Mouse (Mus musculus) limb, embryonic 15.5 days (tissue): Measurements from ENCODE around the gene Nptxr. TPM values are rescaled to one million over a fixed set of nuclear protein-coding genes. Genes with fewer than 3 reads are reported as not detected.
A peak's percentile ranks its signal among the peaks of the same experiment; 100 is the strongest.

Source experiments
- ATAC-seq: fragments of 200-750 bp; cut with Nextera tagmentation; 2 replicates; pipeline ENCODE4 v1.8.0; 2017; ENCODE audit warnings: low read depth, moderate TSS enrichment; ENCODE audit not compliant: insufficient number of reproducible peaks, low FRiP score, low TSS enrichment
- H3K27ac ChIP-seq: fragments of 300-500 bp; sonication (generic); 2 replicates; pipeline ENCODE4 v1.5.1; 2015; ENCODE audit warnings: moderate library complexity, mild to moderate bottlenecking, inconsistent platforms
- H3K27me3 ChIP-seq: fragments of 300-500 bp; sonication (generic); 2 replicates; pipeline ENCODE4 v1.6.1; 2015; ENCODE audit warnings: inconsistent platforms
- H3K36me3 ChIP-seq: fragments of 300-500 bp; sonication (generic); 2 replicates; pipeline ENCODE4 v1.6.1; 2015; ENCODE audit warnings: inconsistent platforms
- H3K4me1 ChIP-seq: fragments of 300-500 bp; sonication (generic); 2 replicates; pipeline ENCODE4 v1.6.1; 2015; ENCODE audit warnings: inconsistent platforms
- H3K4me2 ChIP-seq: fragments of 300-500 bp; sonication (generic); 2 replicates; pipeline ENCODE4 v1.6.1; 2015; ENCODE audit warnings: mild to moderate bottlenecking, inconsistent platforms
- H3K4me3 ChIP-seq: fragments of 300-500 bp; sonication (generic); 2 replicates; pipeline ENCODE4 v1.5.1; 2015; ENCODE audit warnings: mild to moderate bottlenecking, inconsistent platforms
- H3K9ac ChIP-seq: fragments of 300-500 bp; sonication (generic); 2 replicates; pipeline ENCODE4 v1.6.1; 2015; ENCODE audit warnings: inconsistent platforms
- H3K9me3 ChIP-seq: fragments of 300-500 bp; sonication (generic); 2 replicates; pipeline ENCODE4 v1.6.1; 2016; ENCODE audit warnings: inconsistent platforms
- WGBS: fragments of 180-500 bp; shearing (Covaris S2); methylation state at CpG from one replicate; pipeline ENCODE4 v1.1.7; 2015; 5-methylcytosine and 5-hydroxymethylcytosine counted together
- polyA plus RNA-seq: library from polyadenylated mRNA; unstranded; fragments of >200 nt; fragmentation: Nextera tagmentation; extraction: Ambion mirVana; gene quantifications from 2 replicates; pipeline ENCODE4 v1.2.1, GENCODE M21; 2015

Nptxr gene
- polyA plus RNA-seq, 1 experiment from 2014 or later = 6.5 TPM

DNA sequence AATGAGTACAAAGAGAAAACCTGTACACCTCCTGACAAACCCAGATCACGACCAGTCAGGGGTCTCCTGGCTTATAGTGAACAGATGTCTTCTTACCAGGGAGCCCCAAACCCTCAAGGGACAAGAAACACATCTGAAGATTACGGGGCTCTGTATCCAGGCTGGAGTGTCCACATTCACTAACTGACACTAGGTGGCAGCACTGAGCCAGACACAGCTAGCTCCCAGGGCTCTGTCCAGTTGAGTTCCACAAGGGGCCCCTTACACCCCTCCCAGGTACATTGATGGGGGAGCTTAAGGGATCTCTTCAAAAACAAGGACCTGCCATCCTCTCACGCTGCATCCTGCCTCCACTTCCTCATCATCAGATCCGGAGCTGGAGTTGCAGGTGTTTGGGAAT lies 25.8 kb upstream of the Nptxr start:
- no peak overlapping the region for H3K4me2 ChIP-seq
- no peak for ATAC-seq
- H3K27ac ChIP-seq = no peak overlapping the region
- no peaks in the 10 kb centered on the region for H3K27me3 ChIP-seq
- no peaks in the 10 kb centered on the region for H3K9me3 ChIP-seq
- H3K9ac ChIP-seq = no peak overlapping the region
- WGBS = 10% methylated on average over 4 of the region's 4 CpGs
- peaks cover 80% of the 10 kb centered on the region for H3K4me1 ChIP-seq
- H3K4me3 ChIP-seq = no peak overlapping the region
- peaks cover 45% of the 10 kb centered on the region for H3K36me3 ChIP-seq

DNA sequence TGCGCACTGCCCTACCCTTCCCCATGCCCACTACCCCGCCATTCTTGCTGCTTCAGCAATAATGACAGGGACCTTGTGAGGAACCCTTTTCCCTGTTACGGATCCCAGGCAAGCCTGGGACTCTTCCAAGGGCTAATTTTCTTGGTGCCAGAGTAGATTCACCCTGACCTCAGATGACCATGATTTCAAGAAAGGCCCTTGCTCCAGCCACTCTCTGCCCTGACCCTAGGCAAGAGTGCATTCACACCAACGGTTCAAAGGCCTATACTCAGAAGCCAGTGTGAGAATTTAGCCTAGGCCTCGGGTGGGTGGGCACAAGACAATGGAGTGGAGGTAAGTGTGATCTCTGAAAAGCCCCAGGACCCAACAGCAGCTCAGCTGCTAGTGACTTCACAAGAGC lies 24.9 kb upstream of the Nptxr start:
- Histone ChIP-seq H3K9ac (no peak overlapping the region), H3K4me2 (no peak overlapping the region), H3K4me3 (no peak overlapping the region), H3K27me3 (no peaks in the 10 kb centered on the region), H3K4me1 (peaks cover 80% of the 10 kb centered on the region), H3K9me3 (no peaks in the 10 kb centered on the region), H3K27ac (no peak overlapping the region), H3K36me3 (peaks cover 52% of the 10 kb centered on the region)
- ATAC-seq = no peak
- 83% methylated on average over 5 of the region's 5 CpGs for WGBS

GRCm38 (mm10) chr15:79828366-79829035 lies 23.9 kb upstream of the Nptxr start:
- ATAC-seq = no peak
- Histone ChIP-seq H3K4me1 (peaks cover 84% of the 10 kb centered on the region), H3K4me2 (no peak overlapping the region), H3K27me3 (no peaks in the 10 kb centered on the region), H3K4me3 (no peak overlapping the region), H3K9ac (no peak overlapping the region), H3K36me3 (peaks cover 57% of the 10 kb centered on the region), H3K27ac (peak overlapping the region; percentile 22; the same call in 1 of the 2 replicates), H3K9me3 (no peaks in the 10 kb centered on the region)
- WGBS = 60% methylated on average over 46 of the region's 46 CpGs

- 0 out of 2 replicates have a peak overlapping the region, but pooled peaks have one; percentile 22 for H3K27ac ChIP-seq
- H3K36me3 ChIP-seq = peaks cover 63% of the 10 kb centered on the region
- no peak overlapping the region for H3K4me3 ChIP-seq
- H3K9me3 ChIP-seq = no peaks in the 10 kb centered on the region
- H3K9ac ChIP-seq = no peak overlapping the region
- WGBS = 83% methylated on average over 11 of the region's 11 CpGs
- H3K27me3 ChIP-seq = no peaks in the 10 kb centered on the region
- no peak overlapping the region for H3K4me2 ChIP-seq
- peaks cover 84% of the 10 kb centered on the region for H3K4me1 ChIP-seq
- no peak for ATAC-seq
These were observed 23.2 kb upstream of the Nptxr start for GRCm38 (mm10) chr15:79827778-79828210.

DNA sequence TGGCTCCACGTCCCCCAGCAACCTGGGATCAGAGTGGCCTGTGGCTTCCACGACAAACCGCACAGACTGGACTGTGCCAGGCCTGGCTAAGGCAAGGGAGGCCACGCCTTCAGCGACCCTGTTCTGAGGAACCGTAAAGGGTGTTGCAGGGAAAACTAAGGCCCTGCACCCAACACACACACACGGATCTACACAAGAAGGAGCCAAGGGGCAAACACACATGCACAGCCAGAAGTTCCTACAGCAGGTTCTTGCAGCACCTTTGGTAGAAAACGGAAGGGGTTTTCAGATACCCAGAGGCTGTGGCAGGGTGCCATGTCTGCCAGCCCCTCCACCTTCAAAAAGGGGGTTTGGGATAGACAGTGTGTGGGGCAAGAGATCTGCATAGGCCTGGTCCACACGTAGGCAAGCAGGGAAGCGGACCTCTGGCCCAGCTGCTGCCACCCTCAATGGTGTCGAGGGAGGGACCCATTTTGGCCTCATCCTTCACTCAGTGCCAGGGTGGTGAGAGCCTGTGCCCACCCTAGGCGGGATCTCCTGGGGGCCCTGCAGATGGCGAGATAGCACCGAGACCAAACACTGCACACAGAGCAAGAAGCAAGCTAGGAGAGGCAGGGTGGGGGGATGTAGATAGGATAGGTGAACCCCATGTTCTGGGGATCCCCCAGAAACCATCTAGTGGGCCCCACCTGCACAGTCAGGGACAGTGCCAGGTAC lies 22.7 kb upstream of the Nptxr start:
- Histone ChIP-seq H3K9ac (no peak overlapping the region), H3K9me3 (no peaks in the 10 kb centered on the region), H3K27me3 (no peaks in the 10 kb centered on the region), H3K4me1 (peaks cover 84% of the 10 kb centered on the region), H3K27ac (no peak overlapping the region), H3K36me3 (peaks cover 66% of the 10 kb centered on the region), H3K4me3 (no peak overlapping the region), H3K4me2 (no peak overlapping the region)
- WGBS = 86% methylated on average over 14 of the region's 14 CpGs
- ATAC-seq = no peak

DNA sequence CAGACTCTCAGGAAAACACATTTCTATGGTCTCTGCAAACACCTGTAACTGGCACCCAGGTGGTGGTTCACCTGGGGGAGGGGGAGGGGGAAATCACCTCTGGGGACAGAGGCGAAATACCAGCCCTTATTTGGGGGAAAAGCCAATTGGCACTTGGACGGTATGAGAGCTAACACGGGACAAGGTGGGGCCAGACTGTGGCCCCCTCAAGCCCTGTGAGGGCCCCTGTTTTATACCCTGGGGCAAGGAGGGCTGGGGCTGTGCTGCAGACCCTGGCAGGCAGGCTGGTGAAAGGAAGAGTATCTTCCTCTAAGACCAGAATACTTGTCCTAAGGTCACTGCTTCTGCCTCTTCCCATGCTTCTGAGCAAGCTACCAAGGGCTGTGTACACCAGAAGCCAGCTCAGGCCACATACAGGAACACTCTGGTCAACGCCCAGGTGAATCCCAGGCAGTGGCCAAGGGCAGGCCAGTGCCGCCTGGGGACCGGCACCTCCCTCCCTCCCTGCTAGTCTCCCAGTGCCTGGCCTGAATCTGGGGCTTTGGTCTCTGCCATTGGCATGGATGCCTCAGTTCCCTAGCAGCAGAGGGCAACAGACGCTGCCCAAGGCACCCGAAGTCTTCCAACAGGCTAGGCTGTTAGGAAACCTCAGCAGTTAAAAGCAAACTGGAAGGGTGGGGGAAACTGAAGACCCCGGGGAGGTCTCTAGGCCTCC lies 21.8 kb upstream of the Nptxr start:
- no peak overlapping the region for H3K27ac ChIP-seq
- no peak overlapping the region for H3K9ac ChIP-seq
- H3K36me3 ChIP-seq = peaks cover 60% of the 10 kb centered on the region
- peaks cover 77% of the 10 kb centered on the region for H3K4me1 ChIP-seq
- no peak overlapping the region for H3K4me2 ChIP-seq
- no peak for ATAC-seq
- H3K4me3 ChIP-seq = no peak overlapping the region
- H3K27me3 ChIP-seq = no peaks in the 10 kb centered on the region
- WGBS = 77% methylated on average over 9 of the region's 9 CpGs
- H3K9me3 ChIP-seq = no peaks in the 10 kb centered on the region

- Histone ChIP-seq H3K4me3 (no peak overlapping the region), H3K9ac (no peak overlapping the region), H3K4me1 (peaks cover 70% of the 10 kb centered on the region), H3K27ac (no peak overlapping the region), H3K4me2 (no peak overlapping the region), H3K9me3 (no peaks in the 10 kb centered on the region), H3K27me3 (no peaks in the 10 kb centered on the region), H3K36me3 (peaks cover 58% of the 10 kb centered on the region)
- WGBS = 66% methylated on average over 14 of the region's 14 CpGs
- no peak for ATAC-seq
These were observed 20.7 kb upstream of the Nptxr start for GRCm38 (mm10) chr15:79825146-79825825.

GRCm38 (mm10) chr15:79823588-79824280 lies 19.2 kb upstream of the Nptxr start:
- Histone ChIP-seq H3K9ac (no peak overlapping the region), H3K36me3 (peaks cover 51% of the 10 kb centered on the region), H3K4me1 (peaks cover 55% of the 10 kb centered on the region), H3K9me3 (no peaks in the 10 kb centered on the region), H3K27me3 (no peaks in the 10 kb centered on the region), H3K4me2 (no peak overlapping the region), H3K4me3 (no peak overlapping the region), H3K27ac (no peak overlapping the region)
- WGBS = 63% methylated on average over 19 of the region's 19 CpGs
- ATAC-seq = no peak

DNA sequence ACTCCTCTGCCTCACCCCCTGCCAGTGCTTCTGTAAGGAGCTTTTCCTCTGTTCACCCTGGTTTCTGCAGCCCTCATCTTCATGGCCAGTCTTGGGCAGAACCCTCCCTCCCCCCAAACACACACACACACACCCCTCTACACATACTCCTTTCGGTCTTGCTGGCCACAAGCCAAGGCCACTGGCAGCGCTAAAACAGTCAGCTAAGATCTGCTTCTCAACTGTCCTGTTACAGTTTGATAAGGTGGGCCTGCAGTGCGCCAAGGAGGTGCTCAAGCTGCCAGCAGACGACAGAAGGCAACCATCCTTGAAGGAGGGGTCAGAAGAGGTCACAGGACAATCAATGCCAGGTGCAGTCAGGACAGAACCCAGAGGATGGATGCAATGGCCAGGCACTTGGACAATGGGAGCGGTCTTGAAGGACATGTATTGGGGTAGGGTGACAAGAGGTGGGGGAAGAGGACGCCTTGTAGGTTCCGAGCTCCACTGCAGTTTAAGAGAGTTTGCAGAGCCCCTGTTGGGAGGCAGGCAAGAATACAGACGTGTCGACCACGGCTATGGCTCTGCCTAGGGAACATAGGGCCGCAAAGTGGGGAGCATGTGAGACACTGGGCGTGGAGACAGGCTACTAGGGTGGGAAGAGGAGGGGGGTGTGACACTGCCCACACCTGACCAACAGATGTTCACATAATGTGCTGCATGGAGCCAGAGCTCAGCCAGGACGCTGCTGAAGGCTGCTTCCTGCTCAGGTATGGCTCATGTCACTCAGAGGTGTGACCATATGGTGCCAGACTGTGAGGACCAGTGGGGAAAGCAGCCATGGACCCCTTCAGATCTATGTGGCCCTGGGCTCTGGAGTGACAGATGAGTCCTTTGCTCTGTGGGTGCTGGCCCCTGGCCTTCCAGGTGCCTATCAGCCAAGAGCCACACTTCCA lies 18.0 kb upstream of the Nptxr start:
- Histone ChIP-seq H3K4me3 (no peak overlapping the region), H3K27me3 (no peaks in the 10 kb centered on the region), H3K9ac (no peak overlapping the region), H3K4me1 (peaks cover 43% of the 10 kb centered on the region), H3K4me2 (no peak overlapping the region), H3K36me3 (peaks cover 39% of the 10 kb centered on the region), H3K27ac (no peak overlapping the region), H3K9me3 (no peaks in the 10 kb centered on the region; the same call in 1 of the 2 replicates)
- ATAC-seq = no peak
- WGBS = 55% methylated on average over 13 of the region's 13 CpGs

DNA sequence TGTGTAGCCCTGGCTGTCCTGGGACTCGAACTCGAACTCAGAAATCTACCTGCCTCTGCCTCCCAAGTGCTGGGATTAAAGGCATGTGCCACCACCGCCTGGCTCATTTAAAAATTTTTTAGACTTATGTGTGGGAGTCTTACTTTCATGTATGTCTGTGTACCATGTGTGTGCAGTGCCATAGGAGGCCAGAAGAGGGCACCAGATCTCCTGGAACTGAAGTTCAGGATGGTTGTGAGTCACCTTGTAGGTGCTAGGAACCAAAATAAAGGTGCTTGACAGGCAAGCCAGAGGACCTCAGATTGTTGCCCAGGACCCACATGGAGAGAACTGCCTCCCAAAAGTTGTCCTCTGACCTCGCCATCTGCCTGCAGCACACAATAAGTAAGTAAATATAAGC lies 13.8 kb upstream of the Nptxr start:
- Histone ChIP-seq H3K4me2 (no peak overlapping the region), H3K27me3 (no peaks in the 10 kb centered on the region), H3K27ac (no peak overlapping the region), H3K9ac (no peak overlapping the region), H3K9me3 (no peaks in the 10 kb centered on the region; the same call in 1 of the 2 replicates), H3K36me3 (peaks cover 7% of the 10 kb centered on the region), H3K4me3 (no peak overlapping the region), H3K4me1 (peaks cover 10% of the 10 kb centered on the region)
- ATAC-seq = no peak
- WGBS = 84% methylated on average over 4 of the region's 4 CpGs
